Mouse (Mus musculus): ENCODE measurements around the gene Oprd1. TPM values are rescaled to one million over a fixed set of nuclear protein-coding genes. Genes with fewer than 3 reads are reported as not detected.

Gene Oprd1
- 10 to 100 TPM in 1 of 2 experiments, 1 to 10 TPM in 1; 10.0 to 11.2 TPM for total RNA-seq (2021)

DNA sequence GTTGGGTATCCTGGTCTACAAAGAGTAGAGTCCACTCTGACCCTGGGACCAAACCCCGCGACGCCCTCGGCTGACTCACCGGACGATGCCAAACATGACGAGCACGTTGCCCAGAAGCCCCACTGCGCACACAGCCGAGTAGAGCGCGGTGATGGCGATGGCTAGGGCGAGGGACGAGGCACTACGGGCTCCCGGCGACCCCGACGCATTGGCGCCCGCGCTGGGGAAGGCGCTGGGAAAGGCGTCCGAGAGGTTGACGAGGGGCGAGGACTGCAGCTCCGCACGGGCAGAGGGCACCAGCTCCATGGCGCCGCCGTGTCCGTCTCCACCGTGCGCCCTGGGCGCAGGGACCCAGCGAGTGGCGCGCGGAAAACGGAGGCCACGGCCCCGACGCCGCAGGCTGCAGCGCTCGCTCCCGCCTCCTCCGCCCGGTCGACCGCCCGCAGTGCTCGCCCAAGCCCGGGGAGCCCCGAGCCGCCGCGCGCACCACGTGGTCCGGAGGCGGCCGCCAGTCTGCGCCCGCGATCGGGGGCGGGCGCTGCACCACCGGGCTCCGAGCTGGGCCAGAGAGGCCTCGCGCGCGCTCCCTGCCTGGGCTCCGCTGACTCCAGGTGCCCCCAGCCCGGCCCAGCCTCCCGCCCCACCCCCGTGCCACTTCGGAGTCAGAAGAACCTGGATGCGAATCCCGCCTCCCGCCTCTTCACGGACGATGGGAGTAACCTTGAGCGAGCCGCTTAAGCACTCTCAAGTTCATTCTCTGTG, at the start of gene Oprd1:
Gene Oprd1 (minus strand): TSS at position 407 of the 762 bp plus-strand sequence.
- peak in 1 of 2 experiments; percentile 34 for DNase-seq (ENCODE audit: extremely low spot score in 1 of 2, low spot score in 1 of 2)

DNA sequence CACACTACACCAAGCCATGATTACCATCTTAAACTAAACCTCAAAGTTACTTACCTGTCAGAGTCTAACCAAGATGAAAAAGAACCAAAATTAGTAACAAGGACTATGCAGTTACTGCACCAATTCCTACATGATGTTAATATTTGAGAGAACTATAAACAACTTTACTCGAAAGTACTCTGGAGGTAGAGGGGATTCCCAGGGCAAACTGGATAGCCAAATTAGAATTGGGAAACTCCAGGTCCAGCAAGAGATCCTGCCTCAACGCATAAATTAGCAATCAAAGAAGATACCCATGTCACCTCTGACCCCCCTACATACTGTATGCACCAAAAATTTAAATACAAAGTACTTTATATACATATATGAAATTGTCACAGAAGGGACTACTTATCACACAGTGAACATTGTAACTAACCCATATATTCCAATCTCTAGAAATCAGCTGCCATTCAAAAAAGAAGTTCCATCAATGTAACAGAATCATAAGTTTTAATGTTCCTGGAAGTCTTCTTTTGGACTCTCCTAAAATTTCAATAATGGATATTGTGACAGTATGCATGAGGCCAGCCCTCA, 43.6 kb upstream of the Oprd1 start:
- no peak for DNase-seq (ENCODE audit: extremely low spot score in 1 of 2, low spot score in 1 of 2)

DNA sequence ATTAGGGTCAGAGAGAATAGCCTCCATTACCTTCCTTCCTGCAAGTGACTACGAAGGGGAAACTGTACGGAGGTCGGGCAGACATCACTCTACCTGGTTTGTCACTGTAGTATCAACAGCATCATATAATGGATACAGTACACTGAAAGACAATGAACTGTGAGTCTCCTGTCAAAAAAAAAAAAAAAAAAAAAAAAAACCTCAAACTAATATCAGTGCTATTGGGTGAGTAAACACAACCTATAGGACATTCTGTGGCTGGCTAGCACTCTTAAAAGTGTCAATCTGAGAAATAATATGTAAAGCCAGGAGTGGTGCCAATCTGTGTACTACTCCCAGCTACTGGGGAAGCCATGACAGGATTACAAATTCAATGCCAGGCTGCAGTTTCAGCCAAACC, 38.9 kb upstream of the Oprd1 start:
- DNase-seq (ENCODE audit: extremely low spot score in 1 of 2, low spot score in 1 of 2): no peak

DNA sequence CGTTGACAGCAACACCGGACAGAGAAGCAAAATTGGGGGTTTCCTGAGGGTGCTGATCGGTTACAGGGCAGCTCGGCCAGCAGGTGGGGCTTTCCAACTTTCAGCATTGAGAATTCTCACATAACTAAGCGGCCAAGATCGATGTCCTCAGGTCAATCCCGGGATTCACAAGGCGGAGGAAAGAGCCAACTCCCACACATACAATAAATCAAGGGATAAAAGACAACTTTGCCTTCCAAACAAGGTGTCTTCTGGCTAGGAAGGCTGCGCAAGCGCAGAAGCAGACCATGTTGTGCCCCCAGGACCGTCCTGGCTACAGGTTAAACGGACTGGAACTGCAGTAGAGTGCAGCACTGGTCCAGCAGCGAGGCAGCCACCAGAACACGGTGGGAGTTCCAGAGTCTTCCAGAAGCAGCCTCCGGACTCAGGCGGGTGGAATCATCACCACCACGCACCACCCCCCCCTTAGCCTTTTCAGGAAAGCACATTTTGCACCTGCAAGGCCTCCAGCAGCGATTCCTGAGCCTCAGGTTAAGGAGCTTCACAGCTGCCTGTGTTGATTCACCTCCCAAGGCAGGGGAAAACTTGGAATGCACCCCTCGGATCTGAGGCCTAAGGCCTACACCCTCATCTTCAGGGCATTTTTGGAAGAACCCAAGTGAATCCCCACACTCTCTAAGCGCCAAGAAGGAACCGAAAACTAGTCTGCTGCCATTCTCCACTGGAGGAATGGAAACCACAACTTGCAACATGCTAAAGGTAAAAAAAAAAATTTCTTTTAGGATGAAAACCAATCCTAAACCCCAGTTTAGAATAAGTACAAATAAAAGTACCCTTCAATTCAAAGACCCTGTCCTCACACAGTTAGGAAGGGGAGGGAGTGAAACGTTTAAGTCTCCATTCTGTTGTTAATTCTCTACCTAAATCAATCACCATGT, 37.7 kb upstream of the Oprd1 start:
- no peak for DNase-seq (ENCODE audit: extremely low spot score in 1 of 2, low spot score in 1 of 2)

DNA sequence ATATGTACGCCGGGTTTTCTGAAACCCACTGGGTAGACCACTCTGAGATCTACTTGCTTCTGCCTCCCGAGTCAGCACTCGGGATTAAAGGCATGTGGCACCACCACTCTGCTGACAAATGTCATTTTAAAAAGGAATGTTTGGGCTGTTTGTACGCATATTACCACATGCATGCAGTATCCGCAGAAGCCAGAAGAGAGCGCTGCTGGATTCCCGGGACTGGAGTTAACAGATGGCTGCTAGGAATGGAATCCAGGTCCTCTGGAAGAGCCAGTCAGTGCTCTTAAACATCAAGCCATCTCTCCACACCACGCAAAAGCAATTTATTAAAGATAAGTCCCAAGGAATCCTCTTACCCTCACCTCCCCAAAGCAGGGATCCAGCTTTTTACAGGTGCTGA, 36.4 kb upstream of the Oprd1 start:
- DNase-seq (ENCODE audit: extremely low spot score in 1 of 2, low spot score in 1 of 2): peak in 1 of 2 experiments; percentile 58

DNA sequence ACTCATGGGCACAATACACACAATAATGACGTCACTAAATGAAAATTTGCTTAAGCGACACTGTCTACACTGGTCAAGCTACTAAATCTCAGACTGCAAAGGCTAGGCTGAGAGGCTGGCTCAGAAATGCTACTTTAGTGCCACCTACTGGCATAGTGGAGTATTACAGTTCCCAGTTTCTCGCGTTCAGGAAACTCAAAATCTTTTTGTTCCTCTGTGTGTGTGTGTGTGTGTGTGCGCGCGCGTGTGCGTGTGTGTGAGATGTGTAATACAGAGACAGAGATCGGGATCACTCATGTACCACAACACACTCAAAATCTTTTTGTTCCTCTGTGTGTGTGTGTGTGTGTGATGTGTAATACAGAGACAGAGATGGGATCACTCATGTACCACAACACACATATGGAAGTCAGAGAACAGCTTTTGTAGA, 34.4 kb upstream of the Oprd1 start:
- DNase-seq (ENCODE audit: extremely low spot score in 1 of 2, low spot score in 1 of 2): peak in 1 of 2 experiments; percentile 76

DNA sequence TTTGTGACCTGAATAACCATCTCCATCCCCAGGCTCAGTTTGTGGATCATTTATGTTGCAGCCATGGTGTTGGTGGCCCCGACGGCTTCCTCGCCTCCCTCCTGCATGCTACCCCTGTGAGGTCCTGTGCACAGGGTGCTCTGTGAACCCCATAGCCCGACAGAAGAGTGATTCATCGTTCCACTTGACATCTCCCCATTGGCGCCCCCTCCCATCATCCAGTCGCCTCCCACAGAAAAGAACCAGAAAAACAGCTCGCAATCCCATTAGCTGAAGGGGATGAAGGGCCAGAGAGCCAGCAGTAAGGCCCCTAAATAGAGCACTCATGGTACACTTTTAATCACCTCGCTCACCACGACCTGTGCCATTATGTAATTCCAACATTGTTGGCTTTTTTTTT, 32.2 kb upstream of the Oprd1 start:
- no peak for DNase-seq (ENCODE audit: extremely low spot score in 1 of 2, low spot score in 1 of 2)

DNA sequence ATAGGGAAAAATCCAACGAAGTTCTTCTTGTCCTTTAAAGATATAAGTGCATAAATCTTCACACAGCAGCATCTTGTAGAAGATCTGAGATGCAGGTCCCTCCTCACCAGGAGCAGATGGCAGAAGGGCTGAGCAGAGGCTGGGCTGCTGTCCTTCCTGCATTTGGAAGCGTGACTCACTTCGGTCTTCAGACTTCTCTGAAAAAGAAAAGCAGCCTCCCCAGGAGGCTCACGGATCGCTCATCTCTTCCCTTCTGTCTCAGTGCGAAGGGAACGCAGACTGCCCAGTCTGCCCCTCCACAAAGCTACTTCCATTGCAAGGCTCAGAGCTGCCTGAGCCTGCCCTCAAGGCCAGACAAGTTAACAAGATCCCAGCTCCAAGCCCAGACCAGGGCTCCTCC, 26.6 kb upstream of the Oprd1 start:
- no peak for DNase-seq (ENCODE audit: extremely low spot score in 1 of 2, low spot score in 1 of 2)

DNA sequence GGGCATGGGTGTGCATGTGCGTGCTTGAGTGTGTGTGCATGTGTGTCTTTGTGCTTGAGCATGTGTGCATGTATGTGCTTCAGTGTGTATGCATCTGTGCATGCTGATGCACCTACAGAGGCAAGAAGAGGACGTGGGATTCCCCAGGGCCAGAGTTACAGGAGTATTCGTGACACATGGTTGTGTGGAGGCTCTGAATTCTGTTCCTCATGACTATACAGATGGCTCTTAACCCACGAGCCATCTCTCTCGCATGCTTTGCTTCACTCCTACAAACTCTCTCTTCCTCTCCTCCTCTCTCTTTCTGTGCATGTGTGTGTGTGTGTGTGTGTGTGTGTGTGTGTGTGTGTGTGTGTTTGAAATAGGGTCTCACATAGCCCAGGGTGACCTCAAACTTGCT, 25.5 kb upstream of the Oprd1 start:
- DNase-seq (ENCODE audit: extremely low spot score in 1 of 2, low spot score in 1 of 2): no peak

DNA sequence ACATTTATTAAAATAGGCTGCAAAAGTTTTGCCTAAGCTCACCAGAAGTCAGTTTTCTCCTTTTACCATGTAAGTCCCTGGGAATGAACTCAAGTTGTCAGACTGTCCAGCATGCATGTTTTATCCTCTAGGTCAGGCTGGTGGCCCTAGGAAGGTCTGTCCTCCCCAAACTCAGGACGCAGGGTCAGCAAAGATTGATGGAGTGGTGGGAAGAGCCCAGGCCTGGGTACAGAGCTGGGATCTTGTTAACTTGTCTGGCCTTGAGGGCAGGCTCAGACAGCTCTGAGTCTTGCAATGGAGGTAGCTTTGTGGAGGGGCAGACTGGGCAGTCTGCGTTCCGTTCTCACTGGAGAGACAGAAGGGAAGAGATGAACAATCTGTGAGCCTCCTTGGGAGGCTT, 25.0 kb upstream of the Oprd1 start:
- DNase-seq (ENCODE audit: extremely low spot score in 1 of 2, low spot score in 1 of 2): no peak

DNA sequence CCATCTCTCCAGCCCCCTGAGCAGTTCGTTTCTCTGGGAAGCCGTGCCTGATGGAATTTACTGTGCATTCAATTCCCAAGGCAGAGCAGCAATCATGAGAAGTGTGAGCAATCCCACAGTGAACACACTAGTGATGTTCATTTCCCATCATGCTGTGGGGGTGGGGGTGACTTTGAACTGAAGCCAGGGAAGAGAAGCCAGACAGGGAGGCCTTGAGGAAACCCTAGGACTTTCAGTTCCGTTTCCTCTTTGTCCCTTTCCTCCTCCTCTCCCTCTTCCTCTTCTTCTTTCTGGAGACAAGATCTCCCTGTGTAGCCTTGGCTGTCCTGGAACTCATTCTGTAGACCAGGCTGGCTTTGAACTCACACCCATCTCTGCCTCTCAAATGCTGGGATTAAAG, 23.1 kb upstream of the Oprd1 start:
- DNase-seq (ENCODE audit: extremely low spot score in 1 of 2, low spot score in 1 of 2): no peak

DNA sequence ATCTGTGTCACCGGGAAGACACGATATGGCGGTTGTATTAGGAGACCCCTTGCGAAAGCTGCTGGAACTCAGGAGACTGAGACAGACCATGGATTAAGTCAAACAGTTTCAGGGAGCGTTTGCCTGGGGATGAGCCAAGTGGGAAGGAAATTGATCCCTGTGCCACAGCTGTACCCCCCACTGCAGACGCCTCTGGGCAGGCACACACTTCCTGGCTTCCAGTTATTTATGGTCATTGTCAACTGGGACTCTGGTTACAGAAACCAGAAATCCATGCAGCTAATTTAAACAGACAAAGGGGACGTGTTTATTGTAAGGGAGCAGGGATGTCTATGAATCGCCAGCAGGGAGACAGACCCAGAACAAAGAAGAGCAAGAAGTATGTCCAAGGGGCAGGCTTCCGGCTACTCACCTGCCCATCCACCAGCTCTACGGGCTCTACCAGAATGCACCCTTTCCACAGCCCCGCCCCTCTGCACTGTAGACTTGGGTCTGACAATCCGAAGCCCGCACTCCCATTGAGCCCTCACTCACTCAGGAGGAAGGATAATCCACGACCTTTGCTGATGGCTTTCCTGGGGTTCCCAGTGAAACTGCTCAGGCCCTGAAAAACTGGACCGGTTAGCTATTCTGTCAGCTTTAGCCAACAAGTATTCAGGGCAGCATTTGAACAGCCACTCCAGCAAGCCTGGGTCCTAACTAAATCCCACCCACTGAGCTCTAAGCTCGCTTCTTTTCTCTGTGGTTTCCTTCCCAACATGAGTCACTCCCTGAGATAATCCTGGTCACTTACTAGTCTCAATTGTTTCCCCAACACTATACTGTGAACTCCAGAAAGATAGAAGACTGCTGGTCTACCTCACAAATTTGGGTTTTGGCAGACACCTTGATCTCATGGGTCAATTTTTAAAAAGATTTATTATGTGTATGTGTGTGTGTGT, 22.3 kb upstream of the Oprd1 start:
- no peak for DNase-seq (ENCODE audit: extremely low spot score in 1 of 2, low spot score in 1 of 2)

DNA sequence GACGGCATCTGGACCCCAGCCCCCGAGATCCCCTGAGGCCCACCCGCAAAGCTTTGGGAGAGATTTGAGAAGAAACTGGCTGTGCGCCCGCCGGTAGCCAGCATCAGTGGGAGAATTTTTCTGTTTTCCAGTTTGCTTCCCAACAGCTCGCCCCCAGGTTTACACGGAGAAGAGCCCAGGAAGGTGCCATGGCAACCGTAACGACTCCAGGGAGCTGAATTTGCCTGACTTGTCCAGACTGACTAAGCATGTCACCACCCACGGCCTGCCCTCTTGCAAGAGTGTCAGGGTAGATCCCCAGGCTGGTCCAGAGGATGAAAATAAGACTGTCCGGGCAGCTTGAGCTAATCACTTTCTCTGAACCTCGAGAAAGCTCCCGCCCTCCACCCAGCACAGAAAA, 21.4 kb upstream of the Oprd1 start:
- no peak for DNase-seq (ENCODE audit: extremely low spot score in 1 of 2, low spot score in 1 of 2)

DNA sequence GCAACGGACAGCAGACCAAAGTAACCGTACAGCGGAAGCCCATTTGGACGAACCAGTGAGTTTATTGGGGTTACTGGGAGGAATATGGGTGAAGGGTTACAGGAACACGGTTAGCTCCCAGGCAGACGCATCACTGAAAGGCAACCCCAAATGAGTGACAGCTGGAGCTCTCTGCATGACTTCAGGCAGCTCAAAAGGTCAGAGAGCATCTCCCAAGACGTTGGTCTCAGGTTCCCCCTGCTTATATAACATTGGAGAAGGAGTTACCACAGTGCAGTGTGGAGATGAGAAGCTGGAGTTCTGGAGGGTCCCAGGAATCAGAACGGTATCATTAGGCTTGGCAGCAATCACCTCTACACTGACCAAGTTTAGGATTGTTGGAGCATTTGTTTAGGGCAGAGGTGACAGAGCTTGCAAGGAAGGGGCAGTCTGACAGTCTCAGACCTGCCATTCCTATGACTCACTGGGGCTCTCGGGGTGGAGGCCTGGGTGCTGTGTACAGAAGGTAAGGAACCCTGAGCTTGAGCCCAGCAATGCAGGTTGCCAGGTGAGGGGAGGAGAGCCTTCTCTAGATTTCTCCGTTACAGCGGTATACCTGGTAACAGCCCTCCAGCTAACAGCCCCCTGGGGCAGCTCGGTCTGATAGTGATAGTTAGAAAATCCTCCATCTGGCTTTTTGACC, 12.8 kb upstream of the Oprd1 start:
- no peak for DNase-seq (ENCODE audit: extremely low spot score in 1 of 2, low spot score in 1 of 2)

DNA sequence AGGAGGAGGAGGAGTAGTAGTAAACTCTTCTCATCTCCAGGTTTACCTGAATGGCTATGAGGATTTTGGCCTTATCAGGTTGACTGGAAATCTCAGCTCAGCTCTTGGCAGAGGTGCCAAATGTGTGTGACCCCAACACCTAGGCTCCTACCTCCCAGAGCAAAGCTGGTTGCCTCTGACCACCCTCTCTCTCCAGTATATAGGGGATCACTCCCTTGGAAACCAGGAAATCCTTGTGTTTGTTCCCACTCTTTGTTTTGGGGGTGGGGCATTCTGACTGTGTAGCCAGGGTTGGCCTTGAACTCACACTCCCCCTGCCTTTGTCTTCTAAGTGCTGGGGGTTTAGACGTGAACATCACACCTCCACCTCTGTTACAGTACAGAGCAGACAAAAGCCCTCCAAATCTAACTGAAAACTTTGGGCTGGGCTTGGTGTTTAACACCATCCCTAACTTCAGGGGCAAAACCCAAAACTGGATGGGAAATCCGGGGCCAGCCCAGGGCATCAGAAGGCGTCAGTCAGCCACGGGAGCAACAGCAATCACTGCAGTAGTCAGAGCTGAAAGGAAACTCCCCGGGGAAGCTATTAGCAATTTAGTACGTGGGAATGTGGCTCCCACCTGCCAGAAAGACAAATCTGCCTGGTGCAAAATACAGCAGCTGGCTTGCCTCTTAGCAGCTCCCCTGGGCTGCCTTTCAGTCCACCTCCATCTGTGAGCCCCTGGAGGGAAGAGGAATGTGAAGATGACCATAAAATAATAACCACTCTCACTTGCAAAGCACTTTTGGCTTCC, 10.8 kb upstream of the Oprd1 start:
- no peak for DNase-seq (ENCODE audit: extremely low spot score in 1 of 2, low spot score in 1 of 2)

DNA sequence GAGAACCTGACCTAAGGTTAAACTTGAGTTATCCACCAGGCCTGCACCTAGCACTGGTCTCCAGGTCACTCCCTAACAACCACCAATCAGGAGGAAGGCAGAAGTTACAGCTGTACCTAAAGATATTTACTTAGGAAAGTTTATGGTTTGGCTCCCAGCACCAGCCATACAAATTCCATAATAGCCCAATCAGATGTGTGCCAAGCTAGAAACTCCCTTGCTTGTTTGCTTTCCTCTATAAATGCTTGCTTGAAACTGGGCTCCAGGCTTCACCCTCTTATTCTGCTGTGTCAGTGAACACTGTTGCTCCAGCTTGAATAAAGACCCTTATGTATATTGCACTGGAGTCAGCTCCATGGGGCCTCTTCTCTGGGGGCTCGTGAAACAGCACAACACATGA, 7.4 kb upstream of the Oprd1 start:
- no peak for DNase-seq (ENCODE audit: extremely low spot score in 1 of 2, low spot score in 1 of 2)

DNA sequence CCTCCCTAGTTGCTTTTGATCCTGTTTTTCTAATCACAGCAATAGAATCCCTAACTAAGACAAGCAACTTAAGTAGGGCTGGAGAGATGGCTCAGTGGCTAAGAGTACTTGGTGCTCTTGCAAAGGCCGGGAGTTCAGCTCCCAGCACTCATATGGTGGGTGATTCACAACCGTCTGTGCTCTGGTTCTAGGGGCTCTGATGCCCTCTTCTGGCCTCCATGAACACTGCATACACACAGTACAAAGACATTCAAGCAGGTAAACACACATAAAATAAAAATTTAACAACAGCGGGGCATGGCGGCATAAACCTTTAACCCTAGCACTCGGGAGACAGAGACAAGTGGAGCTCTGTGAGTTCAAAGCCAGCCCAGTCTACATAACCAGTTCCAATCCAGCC, 1.9 kb upstream of the Oprd1 start:
- DNase-seq (ENCODE audit: extremely low spot score in 1 of 2, low spot score in 1 of 2): no peak

DNA sequence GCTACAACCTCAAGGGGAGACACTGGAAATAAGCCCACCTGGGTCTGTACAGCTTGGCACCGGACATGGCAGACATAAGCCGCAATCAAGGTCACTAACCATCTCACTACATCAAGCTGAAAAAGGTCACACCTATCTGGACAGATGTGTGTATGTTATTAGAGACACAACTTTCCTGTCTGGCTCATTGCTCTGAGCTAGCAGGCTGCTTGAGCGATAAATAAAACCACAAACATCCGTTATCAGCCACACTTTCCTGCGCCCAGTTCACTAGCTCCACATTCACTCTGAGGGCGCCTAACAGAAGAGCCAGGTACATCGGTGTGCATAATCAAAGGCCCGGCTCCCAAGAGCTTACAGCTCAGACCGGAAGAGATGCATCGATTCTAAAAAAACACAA, 806 bp upstream of the Oprd1 start:
- DNase-seq (ENCODE audit: extremely low spot score in 1 of 2, low spot score in 1 of 2): no peak

DNA sequence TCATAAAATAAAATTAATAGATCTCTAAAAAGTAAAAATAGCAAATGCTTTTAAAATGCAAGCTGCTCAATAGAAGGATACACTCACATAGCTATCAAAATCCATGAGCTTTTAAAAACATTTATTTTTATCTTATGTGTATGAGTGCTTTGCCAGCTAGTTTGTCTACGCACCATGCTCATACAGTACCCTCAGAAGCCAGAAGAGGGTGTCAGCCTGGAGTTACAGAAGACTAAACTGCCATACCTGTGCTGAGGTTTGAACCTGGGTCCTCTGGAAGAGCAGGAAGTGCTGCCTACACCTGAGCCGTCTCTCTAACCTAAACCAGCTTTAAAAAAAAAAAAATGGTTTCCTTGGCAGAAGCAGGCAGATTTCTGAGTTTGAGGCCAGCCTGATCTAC, 5.6 kb downstream of the Oprd1 start:
- no peak for DNase-seq (ENCODE audit: extremely low spot score in 1 of 2, low spot score in 1 of 2)
